Mouse (Mus musculus): Measurements from ENCODE around the gene Gpsm1. TPM values are rescaled to one million over a fixed set of nuclear protein-coding genes. Genes with fewer than 3 reads are reported as not detected.
A peak's percentile ranks its signal among the peaks of the same experiment; 100 is the strongest.

The Gpsm1 gene
- total RNA-seq, 2 experiments from 2014 or later = 38.3 to 42.4 TPM

DNA sequence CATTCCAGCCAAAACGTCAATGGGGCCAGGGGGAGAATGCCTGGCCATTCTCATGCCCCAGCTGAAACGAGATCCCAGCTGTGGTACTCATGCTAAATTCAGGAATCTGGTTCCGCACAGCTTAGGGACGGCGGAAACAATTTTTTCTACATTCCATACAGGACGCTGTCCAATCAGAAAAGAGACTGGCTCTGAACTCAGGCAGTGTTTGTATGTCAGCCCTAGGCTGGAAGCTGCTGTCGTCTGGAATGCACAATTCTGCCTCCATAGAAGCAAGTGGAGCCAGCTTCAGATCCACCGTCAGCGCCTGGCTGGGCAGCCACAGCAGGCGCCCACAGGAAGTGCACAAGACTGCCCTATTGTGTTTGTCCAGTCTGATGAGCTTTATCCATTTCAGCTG is 5.6 kb upstream of the Gpsm1 start:
- DNase-seq (ENCODE audit: extremely low spot score in 1 of 2, low spot score in 1 of 2) = no peak

DNA sequence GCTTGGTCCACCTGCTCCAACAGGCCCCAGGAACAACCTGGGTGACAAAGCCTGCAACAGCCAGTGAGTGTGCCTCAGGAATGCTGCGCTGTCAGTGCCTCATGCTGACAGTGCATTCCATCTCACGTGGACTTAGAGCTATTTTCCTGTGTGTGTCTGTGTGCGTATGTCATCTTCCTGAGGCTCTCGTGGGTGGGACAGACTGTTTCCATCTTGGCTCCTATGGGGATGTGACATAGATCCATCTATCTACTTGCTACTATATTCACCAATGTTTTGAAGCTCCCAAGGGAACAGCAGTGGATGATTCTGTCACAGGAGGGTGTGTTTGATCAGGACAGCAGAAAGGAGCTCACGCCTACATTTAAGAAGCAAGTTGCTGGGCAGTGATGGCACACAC is 3.4 kb upstream of the Gpsm1 start:
- no peak for DNase-seq (ENCODE audit: extremely low spot score in 1 of 2, low spot score in 1 of 2)

DNA sequence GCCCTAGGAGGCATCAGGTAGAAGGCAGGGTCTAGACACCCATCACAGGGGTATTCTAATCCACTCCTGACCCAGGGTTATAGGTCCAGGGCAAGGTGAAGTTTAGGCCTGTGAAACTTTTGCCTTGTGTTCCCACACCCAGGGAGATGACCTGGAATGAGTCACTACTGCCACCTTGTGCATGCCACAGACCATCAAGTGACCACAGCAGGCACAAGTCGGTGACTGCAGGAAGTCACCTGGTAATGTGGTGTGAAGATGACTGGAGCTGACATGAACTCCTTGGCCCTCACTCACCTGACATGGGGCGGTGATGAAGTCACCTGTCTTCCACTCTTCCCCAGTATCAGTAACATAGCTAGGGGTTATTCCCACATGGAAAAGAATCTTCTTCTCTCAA is 2.5 kb upstream of the Gpsm1 start:
- DNase-seq (ENCODE audit: extremely low spot score in 1 of 2, low spot score in 1 of 2) = no peak

DNA sequence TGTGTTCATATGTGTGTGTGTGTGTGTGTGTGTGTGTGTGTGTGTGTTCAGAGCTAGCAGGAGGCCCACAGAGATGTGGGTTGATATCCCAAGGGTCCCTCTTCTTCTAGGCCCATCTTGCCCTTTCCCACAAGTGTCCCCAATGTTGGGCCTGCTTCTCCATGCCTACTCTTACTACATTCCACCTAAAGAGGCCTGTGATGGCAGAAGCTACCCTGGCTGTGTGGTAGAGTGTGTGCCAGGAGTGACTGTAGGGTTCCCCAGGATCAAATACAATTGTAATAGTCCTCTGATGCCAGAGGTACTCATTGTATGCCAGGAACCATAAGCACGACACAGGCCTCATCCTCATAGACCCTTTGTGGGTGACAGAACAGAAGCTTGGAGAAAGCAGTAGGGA is 1.9 kb upstream of the Gpsm1 start:
- DNase-seq (ENCODE audit: extremely low spot score in 1 of 2, low spot score in 1 of 2) = no peak

DNA sequence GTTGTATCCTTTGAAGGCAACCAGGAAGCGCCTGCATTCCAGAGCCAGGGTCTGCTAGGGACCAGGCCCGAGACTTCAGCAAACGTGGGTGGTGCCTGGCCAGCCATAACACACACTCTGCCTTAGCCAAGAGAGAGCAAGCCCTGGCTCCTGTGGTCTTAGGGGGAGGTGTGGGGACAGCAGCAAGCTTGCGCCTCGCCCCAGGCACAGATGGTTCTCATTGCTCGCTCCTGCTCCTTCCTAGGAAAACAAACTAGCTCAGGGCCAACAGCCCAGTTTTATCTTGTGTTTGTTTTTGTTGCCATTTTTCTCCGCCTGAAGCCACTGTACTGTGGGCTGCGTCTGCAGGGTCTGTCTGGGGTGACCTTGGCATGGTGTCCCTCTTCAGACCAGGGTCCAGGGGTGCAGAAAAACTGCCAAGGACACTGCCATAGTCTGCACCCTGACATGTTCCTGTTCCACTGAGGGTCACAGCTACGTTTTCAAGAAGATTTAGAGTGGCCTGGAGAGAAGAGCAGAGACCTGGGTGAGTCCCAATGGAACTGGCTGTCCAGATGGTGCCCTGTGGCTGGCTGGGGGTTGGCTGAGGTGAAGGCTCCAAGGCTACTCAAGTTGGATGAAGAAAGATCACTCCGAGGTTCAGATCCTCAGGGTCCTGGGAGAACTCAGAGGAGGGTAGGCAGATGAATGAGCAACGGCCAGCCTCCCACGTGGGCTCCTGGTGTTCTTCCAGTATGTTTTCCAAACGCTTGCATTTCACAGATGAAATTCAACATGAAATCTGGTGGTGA is 839 bp upstream of the Gpsm1 start:
- no peak for DNase-seq (ENCODE audit: extremely low spot score in 1 of 2, low spot score in 1 of 2)

DNA sequence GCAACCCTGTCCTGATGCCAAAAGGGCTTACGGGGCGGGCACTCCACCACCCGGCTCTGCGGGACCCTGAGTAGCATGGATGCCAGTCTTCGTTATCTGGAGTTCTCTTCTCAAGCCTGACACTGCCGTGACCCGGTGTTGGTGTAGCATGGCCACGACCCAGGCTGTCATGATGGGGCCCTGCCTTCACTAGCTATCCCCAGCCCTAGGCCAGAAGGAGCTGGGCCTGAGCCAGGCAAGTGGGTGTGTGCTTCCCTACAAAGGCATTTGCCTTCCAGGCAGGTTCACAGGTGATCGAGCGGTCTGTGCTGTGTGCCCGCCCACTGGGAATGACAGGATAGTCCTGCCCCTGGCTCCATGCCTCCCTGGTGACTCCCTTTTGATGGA is 603 bp downstream of the Gpsm1 start:
- no peak for DNase-seq (ENCODE audit: extremely low spot score in 1 of 2, low spot score in 1 of 2)

DNA sequence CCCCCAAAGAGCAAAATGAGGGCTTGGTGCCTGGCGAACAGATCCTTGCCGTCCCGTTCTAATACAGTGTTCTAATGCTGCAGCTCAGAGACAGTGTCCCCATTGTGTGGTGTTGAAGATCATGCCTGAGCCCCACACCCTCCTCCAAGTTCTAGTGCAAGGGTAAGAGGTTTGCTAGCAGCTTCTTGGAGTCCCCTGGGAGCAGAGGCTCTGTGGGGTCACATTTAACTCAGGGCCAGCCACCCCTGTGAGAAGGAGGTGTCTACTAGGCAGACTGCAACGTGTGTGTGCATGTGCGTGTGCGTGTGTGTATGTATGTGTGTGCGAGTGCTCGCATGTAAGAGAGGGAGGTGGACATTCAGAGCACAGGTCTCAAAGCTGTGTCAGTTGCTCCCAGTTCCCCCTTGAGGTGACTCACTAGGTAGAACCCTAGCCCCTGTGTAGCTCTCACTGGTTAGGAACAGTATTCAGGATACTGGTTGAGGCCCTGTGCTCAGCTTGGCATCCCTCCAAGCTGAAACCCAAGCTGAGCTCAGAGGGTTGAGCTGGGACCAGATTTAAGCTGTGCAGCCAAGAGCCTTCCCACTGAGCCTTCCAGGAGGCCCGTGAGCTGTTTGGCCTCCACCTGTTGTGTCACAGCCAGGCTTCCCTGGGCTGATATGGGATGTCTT is 1.4 kb downstream of the Gpsm1 start:
- DNase-seq (ENCODE audit: extremely low spot score in 1 of 2, low spot score in 1 of 2) = no peak

DNA sequence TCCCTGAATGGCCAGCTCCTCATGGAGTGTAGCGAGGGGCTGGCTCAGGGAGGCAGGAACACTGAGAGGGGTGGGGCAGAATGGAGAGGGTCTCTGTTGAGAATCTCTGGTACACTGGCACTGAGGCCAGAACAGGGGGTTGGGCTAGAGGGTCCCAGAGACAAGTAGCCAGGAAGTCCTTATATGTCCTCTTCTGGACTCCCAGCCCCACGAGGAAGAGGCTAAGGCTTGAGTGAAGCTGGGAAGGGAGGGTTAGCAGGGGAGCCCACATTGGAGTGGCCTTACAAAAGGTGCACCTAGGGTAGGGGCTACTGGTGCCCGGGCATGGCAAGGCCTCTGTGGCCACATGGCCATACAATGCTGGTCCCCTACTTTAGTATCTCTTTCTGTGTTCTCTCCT is 2.1 kb downstream of the Gpsm1 start:
- DNase-seq (ENCODE audit: extremely low spot score in 1 of 2, low spot score in 1 of 2) = no peak

DNA sequence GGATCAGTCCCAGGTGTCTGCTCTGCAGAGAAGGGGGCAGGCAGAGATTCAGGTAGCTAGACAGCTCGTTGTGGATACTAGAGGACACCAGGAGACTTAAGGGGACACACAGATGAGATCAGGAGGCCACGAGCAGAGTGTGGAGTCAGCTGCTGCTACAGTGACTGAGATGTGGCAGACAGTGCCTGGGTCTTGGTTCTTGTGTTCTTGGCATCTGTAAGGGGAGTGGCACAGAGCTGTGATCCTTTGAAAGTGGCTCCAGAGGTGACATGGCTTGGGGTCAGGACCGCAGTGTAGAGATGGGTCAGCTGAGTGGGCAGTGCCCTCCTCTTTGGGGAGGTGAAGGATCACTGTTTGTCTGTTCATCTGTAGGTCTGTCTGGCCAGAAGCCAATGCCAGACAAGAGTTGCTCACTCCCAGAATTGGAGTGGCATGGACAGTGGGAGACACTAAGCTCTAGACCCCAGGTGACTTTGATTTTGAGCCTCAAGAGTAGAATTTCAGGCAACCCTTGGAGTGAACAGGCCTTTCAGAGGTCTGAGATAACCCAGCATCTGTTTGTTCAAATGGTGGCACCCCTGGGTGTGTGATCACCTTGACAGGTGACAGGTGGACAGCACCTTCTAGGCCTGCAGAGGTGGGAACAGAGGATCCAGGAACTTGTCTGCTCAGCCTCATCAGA is 2.8 kb downstream of the Gpsm1 start:
- DNase-seq (ENCODE audit: extremely low spot score in 1 of 2, low spot score in 1 of 2) = no peak

DNA sequence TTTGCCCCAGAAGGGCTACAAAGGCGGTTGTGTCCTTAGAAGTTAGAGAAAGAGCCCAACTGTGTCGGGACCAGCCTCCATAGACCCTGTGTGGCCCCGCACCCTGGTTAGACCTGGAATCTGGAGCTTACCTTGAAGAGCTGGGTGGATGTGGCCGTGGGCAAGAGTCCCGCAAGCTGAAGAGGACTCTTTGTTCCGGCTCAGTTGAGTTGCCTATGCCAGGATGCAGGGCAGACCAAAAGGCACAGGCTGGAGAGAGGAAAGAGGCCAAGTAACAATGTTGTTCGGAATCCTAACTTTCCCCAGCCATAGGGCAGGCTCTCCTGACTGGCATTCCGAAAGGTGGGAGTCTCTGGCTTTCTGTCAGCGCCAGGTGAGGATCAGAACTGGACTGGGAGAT is 3.8 kb downstream of the Gpsm1 start:
- no peak for DNase-seq (ENCODE audit: extremely low spot score in 1 of 2, low spot score in 1 of 2)

DNA sequence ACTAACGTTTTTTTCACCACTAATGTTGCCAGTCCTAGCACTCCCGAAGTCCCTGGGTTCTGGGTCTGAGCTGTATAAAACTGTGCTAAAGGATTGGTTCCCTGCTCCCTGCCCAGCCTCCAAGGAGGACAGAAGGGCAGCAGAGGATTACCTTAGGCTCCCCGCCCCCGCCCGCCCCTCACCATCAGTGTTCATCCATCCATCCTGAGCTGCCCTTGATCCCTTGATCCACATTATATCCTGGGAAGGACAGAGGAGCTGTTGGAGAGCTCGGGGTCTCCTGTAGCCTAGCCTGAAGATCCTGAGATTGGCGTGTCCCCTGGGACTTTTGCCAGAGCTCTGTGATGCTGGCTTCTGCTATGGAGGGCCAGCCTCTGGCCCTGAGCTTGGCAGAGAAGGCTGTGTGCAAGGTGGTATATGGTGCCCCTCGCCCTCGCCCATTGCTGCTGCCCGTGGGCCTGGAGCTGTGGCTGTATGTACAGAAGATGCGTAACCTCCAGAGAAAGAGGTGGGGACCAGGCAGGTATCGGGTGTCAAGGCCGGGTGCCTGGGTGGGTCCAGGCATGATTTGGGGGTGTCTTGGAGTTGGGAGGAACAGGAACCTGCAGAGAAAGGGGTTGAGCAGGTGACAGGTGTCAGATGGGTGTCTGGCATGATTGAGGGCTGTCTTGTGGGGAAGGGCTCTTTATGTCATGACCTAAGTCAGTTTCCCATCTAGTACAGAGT is 4.4 kb downstream of the Gpsm1 start:
- no peak for DNase-seq (ENCODE audit: extremely low spot score in 1 of 2, low spot score in 1 of 2)

DNA sequence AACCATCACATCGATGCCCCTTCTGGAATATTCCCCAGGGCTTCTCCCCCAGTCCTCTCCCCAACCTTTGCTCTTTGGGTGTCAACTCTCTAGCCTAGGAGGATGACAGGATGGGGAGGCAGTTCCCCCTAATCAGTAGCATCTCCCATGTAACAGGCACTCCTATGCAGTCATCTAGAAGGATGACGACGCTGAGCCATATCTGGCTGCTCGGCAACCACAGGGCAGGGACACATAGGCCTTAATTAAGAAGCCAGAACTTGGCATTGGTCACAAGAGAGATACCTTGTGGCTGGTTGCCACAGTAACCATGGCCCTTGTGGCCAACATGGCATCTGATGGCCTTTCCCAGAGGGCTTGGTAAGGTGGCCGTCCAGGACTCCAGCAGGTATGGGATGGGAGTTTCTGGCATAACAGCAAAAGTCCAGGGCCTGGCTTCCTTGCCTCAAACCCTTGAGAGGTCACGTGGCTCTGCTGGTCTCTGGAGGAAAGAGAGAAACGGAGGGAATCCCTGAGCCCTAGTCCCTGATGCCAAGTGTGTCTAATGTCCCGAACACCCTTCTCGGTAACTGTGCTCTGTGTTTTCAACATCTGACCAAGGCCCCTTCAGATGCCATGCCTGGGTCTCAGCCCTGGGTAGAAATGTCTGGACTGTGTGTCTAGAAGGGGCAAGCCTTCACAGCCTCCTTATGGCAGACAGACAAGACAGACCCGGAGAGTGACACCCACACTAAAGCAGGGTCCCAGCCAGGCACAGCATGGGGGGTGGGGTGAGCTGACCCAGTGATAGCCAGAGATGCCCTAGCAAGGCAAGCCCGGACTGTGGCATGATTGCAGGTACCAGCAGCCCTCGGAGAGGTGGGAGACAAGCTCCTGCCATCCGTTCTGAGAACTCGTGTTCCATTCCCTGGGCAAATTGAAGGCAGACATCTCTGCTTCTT is 5.2 kb downstream of the Gpsm1 start:
- no peak for DNase-seq (ENCODE audit: extremely low spot score in 1 of 2, low spot score in 1 of 2)

DNA sequence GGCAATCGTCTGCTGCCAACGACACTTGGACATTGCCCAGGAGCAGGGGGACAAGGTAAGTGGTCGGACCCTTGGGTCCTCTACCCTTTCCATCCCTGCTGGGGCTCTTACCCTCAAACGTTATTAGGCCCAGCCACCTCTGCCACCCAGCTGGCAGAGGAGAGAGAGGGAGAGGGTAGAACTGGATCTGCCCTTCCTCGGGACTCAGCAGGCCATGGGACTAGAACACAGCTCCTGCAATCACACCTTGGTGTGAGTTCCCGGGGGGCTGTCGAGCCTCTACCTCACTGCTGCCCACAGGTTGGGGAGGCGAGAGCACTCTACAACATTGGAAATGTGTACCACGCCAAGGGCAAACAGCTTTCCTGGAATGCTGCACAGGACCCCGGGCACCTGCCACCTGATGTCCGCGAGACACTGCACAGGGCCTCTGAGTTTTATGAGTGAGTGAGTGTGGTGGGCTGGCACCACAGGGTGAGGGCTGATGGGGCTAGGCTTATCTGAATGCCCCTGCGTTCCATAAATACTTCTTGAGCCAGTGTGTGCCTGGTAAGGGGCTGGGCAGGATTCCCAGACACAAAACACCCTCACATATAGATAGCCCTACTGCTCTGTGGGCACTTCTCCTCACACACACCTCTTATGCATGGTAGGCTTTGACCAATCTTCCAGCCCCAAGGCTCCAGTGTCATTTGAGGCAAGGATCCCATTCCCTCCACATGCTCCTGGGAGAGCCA is 8.4 kb downstream of the Gpsm1 start:
- DNase-seq (ENCODE audit: extremely low spot score in 1 of 2, low spot score in 1 of 2) = no peak

DNA sequence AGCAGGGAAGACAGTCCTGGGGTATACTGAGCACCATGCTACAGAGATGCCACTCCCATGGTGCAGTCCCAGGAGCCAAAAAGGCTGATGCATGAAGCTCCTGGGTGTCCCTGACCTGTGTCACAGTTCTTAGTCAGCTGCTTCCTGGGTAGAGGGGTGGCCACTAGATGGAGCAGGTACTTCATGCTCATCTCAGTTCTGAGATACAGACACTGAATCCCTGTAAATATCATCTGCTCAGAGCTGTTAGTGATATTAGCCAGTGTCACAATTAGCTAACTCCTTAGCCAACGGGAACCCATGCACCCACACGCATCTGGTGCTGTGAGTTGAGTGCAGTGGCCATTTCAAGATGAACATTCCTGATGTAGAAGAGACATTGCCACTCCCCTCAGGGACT is 9.6 kb downstream of the Gpsm1 start:
- no peak for DNase-seq (ENCODE audit: extremely low spot score in 1 of 2, low spot score in 1 of 2)

DNA sequence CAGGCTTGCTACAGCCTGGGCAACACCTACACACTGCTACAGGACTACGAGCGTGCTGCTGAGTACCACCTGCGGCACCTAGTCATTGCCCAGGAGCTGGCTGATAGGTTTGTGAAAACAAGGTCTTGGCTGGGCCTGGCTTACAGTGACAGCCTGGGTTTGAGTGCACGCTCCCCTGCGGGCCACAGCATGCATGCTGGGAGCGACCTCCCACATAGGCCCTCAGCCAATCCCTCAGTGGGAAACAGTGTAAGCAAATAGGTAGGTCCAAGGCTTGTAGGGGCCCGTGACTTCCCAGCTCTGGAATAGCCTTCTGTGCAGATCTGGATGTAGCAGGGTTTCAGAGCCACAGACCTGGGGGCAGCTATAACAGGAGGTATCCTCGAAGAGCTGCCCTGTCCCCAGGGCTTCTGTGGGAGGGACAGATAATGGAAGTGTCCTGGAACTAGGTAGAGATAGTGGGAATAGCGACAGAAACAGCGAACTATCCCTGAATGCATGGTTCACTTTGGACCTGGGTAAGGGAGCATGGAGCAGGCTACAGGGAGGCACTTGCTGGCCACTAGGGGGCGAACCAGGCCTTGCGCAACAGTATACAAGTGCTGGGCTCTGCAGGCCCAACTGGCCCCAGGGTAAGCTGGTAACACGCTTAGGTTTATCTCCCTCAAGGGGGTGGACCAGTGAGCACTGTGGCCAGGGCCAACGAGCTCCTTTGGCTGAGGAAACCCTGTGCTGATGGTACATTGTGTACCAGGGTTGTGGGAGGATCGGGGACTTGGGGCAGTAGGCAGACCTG is 10.3 kb downstream of the Gpsm1 start:
- peak in 1 of 2 experiments; percentile 56 for DNase-seq (ENCODE audit: extremely low spot score in 1 of 2, low spot score in 1 of 2)

DNA sequence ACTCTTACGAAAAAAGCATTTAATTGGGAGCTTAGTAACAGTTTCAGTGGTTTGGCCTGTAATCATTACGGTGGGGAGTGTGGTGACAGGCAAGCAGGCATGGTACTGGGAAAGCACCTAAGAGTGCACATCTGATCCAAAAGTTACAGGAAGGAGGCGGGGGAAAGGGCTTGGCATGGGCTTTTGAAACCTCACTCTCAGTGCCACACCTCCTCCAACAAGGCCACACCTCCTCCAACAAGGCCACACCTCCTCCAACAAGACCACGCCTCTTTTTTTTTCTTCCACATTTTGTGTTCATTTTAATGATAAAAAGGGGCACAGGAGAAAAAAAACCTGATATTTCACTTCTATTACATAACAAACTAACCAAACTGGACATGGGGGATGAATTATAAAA is 12.5 kb downstream of the Gpsm1 start:
- DNase-seq (ENCODE audit: extremely low spot score in 1 of 2, low spot score in 1 of 2) = no peak

DNA sequence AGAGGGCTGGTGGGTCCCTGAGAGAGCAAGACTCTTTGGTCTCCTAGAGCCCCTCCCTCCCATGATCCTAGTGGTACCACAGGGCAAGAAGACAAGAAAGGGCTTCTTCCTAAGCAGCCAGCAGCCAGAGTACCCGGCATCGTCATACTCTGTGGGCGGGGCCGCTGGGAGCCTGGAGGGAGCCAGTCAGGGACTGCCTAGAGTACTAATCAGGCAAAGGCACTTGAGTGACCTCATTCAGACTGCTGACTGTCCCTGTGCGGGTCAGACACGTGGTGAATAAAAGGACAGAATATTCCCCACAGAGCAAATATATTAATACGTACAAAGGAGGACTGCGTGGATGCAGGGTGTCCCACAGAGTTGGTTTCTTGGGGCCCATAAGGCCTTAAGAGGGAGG is 14.1 kb downstream of the Gpsm1 start:
- no peak for DNase-seq (ENCODE audit: extremely low spot score in 1 of 2, low spot score in 1 of 2)

DNA sequence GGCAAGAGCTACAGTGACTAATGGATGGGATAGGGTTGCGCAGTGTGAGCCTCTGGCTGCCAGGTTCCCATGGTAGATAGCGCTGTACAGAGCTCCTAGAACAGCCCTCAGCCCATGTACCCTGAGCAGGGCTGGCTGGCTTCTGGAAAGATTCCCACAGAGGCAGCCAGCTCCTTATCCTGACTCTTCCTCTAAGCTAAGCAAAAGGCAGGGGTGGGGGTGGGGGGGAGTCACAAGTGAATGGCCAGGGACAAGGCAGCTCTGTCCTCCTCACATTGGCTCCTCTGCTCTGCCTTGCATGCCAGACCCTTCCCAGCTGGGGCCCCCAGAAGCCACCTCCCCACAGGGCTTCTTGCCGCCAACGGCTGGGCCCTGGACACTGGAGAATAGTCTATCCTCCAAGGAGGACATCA is 14.7 kb downstream of the Gpsm1 start:
- DNase-seq (ENCODE audit: extremely low spot score in 1 of 2, low spot score in 1 of 2) = no peak

Measured in layer of hippocampus, postnatal 25 days (tissue).